Mouse (Mus musculus): ENCODE data around the gene Cd274. TPM values are rescaled to one million over a fixed set of nuclear protein-coding genes. Genes with fewer than 3 reads are reported as not detected.

Gene Cd274
- polyA plus RNA-seq, 1 experiment from 2014 or later, result 0.46 TPM

DNA sequence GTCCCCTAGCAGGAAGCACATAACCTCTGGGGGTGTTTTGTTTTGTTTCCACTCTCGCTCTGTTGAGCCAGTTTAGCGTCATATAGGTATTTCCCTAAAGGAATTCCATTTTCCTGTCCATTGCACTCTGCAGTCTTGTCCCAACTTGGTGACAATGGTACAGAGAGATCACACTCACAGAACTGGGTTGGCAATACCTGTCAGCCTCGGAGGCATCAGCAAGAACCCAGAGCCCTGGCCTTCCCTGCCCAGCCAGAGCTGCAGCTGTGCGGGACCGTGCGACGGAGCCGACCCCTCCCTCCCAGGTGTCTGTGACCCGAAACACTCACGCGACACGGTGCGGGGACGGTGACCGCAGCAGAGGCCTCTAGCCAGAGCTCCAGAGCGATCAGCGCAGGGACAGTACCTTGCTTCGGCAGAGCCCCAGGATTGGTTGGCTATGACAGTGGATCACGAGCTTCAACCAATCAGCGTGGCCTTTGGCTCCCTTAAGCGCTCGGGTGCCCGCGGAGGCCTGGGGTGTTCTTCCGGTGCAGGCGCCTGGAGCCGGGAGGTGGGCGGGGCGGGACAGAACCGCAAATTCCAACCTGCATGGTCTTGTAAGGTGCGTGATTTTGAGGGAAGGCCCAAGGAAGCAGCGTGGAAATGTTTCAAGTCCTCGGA, 5.7 kb upstream of the Cd274 start:
- Histone ChIP-seq H3K4me2 (ENCODE audit: low read length) (peak overlapping the region; percentile 62), H3K36me3 (ENCODE audit: control insufficient read depth, insufficient read depth, low read length) (peaks cover 23% of the 10 kb centered on the region; the same call in 1 of the 2 replicates), H3K27me3 (replicated peaks; ENCODE audit: control insufficient read depth, insufficient read depth, low read length) (no peaks in the 10 kb centered on the region), H3K4me1 (ENCODE audit: control insufficient read depth, insufficient read depth, low read length) (peaks cover 15% of the 10 kb centered on the region), H3K27ac (ENCODE audit: low read depth, low read length) (no peak overlapping the region; the same call in 1 of the 2 replicates), H3K9me3 (replicated peaks; ENCODE audit: control insufficient read depth, low read length) (no peaks in the 10 kb centered on the region), H3K4me3 (ENCODE audit: low read depth, low read length) (peak overlapping the region; percentile 47), H3K9ac (ENCODE audit: low read length) (peak overlapping the region; percentile 71)
- ATAC-seq (peak; percentile 100), DNase-seq (ENCODE audit: low spot score) (peak; percentile 97)
- WGBS, result 2% methylated on average over 33 of the region's 33 CpGs

DNA sequence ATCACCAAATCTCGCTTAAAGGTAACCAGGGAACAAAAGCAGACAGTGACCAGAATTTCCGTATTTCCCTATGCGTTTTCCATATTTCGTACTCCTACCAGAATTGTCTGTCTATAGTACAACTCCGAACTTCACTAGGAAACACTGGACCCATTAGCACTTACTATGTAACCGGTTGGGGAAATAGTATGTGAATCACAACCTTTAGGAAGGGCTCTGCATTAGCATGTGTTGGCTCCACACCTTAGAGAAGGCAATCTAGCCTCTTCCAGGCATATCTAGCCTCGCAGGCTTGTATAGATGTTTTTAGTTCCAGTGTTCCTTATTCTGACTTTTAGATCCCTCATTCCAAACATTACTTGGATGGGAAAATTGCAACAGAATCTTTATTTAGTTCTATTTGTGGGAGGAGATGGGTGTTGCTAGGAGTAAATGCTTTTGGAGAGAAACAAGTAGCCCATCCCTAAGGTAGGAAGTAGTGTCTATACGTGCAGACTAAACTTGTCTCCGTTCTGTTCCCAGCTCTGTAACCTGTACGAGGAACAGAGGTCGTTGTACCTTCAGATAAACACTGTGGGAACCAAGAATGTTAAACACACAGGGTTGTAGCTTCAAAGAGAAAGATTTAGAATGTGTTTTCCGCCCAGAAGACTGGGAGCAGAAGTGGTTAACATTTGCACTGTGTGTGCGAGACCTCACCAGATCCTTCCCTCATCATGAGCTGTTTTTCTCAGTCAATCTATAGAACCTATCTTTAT, 4.9 kb upstream of the Cd274 start:
- Histone ChIP-seq H3K4me3 (ENCODE audit: low read depth, low read length) (peak overlapping the region; percentile 47), H3K9ac (ENCODE audit: low read length) (peak overlapping the region; percentile 71), H3K36me3 (ENCODE audit: control insufficient read depth, insufficient read depth, low read length) (peaks cover 16% of the 10 kb centered on the region; the same call in 1 of the 2 replicates), H3K27me3 (replicated peaks; ENCODE audit: control insufficient read depth, insufficient read depth, low read length) (no peaks in the 10 kb centered on the region), H3K4me1 (ENCODE audit: control insufficient read depth, insufficient read depth, low read length) (peaks cover 15% of the 10 kb centered on the region), H3K9me3 (replicated peaks; ENCODE audit: control insufficient read depth, low read length) (no peaks in the 10 kb centered on the region), H3K27ac (ENCODE audit: low read depth, low read length) (no peak overlapping the region), H3K4me2 (ENCODE audit: low read length) (peak overlapping the region; percentile 62)
- ATAC-seq (peak; percentile 21; the same call in 1 of the 2 replicates), DNase-seq (ENCODE audit: low spot score) (no peak)
- 48% methylated on average over 13 of the region's 13 CpGs for WGBS

DNA sequence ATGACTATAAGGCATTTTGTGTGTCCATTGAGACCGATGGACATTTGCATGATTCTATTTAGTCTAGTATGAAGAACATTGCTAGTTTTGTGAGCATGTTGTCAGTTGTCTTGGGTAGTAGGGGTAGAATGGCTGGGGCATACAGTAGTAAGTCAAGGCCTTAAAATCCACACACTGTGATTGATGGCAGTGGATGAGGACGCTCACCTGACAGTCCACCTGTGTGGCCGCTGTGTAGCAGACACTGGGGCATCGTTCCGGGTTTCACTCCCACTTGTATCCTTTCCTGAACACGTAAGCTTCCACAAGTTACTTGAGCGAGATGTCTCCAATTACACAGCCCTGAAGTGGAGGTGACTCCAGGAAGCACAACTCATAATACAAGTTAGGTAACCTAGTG, 3.7 kb upstream of the Cd274 start:
- Histone ChIP-seq H3K9me3 (replicated peaks; ENCODE audit: control insufficient read depth, low read length) (no peaks in the 10 kb centered on the region), H3K27ac (ENCODE audit: low read depth, low read length) (no peak overlapping the region), H3K27me3 (replicated peaks; ENCODE audit: control insufficient read depth, insufficient read depth, low read length) (no peaks in the 10 kb centered on the region), H3K4me1 (ENCODE audit: control insufficient read depth, insufficient read depth, low read length) (peaks cover 15% of the 10 kb centered on the region), H3K4me3 (ENCODE audit: low read depth, low read length) (no peak overlapping the region), H3K9ac (ENCODE audit: low read length) (no peak overlapping the region), H3K36me3 (ENCODE audit: control insufficient read depth, insufficient read depth, low read length) (peaks cover 7% of the 10 kb centered on the region; the same call in 1 of the 2 replicates), H3K4me2 (ENCODE audit: low read length) (no peak overlapping the region)
- no peak for DNase-seq (ENCODE audit: low spot score)
- 95% methylated on average over 7 of the region's 7 CpGs for WGBS
- ATAC-seq, result no peak

DNA sequence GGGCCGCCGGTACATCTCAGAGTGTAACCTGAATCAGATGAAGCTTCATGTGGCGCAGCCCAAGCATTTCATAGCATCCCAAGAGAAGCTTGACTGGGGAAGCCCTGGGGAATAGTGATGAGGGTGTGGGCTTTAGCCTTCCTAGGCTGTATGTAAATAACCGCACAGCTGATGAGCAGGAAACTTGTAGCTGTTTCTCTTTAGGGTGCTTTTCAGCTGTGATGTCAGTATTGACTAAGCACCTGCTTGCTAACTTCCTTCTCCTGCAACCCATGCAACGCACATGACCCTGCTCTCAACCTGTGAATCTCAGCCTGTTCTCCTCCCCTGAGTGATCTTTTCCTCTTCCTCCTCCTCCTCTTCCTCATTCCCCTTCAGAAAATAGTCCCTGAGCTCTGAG, 3.2 kb upstream of the Cd274 start:
- ATAC-seq, result no peak
- peaks cover 15% of the 10 kb centered on the region for H3K4me1 ChIP-seq (ENCODE audit: control insufficient read depth, insufficient read depth, low read length)
- H3K9me3 ChIP-seq (replicated peaks; ENCODE audit: control insufficient read depth, low read length), result no peaks in the 10 kb centered on the region
- no peak overlapping the region for H3K27ac ChIP-seq (ENCODE audit: low read depth, low read length)
- DNase-seq (ENCODE audit: low spot score), result no peak
- no peaks in the 10 kb centered on the region for H3K27me3 ChIP-seq (replicated peaks; ENCODE audit: control insufficient read depth, insufficient read depth, low read length)
- H3K4me2 ChIP-seq (ENCODE audit: low read length), result no peak overlapping the region
- 82% methylated on average over 5 of the region's 5 CpGs for WGBS
- peaks cover 2% of the 10 kb centered on the region; the same call in 1 of the 2 replicates for H3K36me3 ChIP-seq (ENCODE audit: control insufficient read depth, insufficient read depth, low read length)
- H3K4me3 ChIP-seq (ENCODE audit: low read depth, low read length), result no peak overlapping the region
- no peak overlapping the region for H3K9ac ChIP-seq (ENCODE audit: low read length)

DNA sequence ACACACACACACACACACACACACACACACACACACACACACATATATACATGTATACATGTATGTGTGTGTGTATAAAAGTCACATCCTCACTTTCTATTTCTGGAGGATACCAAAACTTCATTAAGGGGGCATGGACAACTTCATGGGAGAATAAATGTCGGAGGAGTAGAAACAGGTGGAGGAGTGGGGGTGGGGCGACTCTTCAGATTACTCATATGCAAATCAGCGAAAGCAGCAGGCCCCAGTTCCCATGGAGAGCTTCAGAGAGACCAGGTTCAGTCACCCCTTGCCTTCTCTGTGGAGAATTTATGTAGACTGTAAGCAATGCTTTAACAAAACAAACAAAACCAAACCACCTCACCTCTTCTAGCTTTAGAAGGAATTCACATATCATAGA, 2.1 kb upstream of the Cd274 start:
- Histone ChIP-seq H3K4me3 (ENCODE audit: low read depth, low read length) (no peak overlapping the region), H3K9me3 (replicated peaks; ENCODE audit: control insufficient read depth, low read length) (no peaks in the 10 kb centered on the region)
- WGBS, result 24% methylated on average over 3 of the region's 3 CpGs

DNA sequence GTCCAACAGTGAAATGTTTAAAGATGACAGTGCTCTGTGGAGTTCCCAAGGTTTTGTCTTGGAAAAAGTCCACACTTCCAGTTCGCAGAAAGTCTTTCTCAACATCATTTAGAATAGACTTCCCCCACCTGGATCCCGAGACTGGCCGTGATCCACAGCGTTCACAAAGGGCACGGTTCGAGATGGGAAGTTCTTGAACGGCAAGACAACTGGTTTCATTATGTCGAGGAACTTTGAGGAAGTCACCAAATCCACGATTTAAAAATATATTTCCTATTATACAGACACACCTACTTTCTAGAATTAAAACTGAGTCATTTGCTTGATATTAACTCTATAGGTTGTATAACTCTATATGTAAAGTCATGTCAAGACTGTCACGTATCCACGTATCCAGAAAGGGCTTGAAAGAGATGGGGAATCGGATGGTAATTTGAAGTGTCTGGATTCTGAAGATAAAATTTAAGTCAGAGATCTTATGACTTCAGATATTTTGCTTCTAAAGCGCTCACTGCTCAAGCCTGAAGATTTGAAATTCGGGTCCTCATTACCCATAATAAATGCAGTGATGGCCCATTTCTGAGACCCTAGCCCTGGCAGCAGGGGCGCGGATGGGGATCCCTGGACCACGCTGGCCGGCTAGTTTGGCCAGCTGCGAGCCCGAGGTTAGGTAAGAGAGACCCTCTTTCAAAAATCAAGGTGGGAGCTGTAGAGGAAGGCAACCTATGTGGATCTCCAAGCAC, 858 bp upstream of the Cd274 start:
- H3K9ac ChIP-seq (ENCODE audit: low read length), result peak overlapping the region; percentile 52
- no peaks in the 10 kb centered on the region for H3K9me3 ChIP-seq (replicated peaks; ENCODE audit: control insufficient read depth, low read length)
- 59% methylated on average over 20 of the region's 20 CpGs for WGBS
- H3K4me2 ChIP-seq (ENCODE audit: low read length), result peak overlapping the region; percentile 65
- peak overlapping the region; percentile 34 for H3K4me3 ChIP-seq (ENCODE audit: low read depth, low read length)
- H3K27ac ChIP-seq (ENCODE audit: low read depth, low read length), result no peak overlapping the region
- ATAC-seq (no peak), DNase-seq (ENCODE audit: low spot score) (no peak)
- H3K27me3 ChIP-seq (replicated peaks; ENCODE audit: control insufficient read depth, insufficient read depth, low read length), result no peaks in the 10 kb centered on the region
- H3K4me1 ChIP-seq (ENCODE audit: control insufficient read depth, insufficient read depth, low read length), result peaks cover 6% of the 10 kb centered on the region
- H3K36me3 ChIP-seq (ENCODE audit: control insufficient read depth, insufficient read depth, low read length), result no peaks in the 10 kb centered on the region

More for the DNA sequence above, 2.1 kb upstream of the Cd274 start:
- H3K4me1 ChIP-seq (ENCODE audit: control insufficient read depth, insufficient read depth, low read length), result peaks cover 15% of the 10 kb centered on the region
- H3K4me2 ChIP-seq (ENCODE audit: low read length), result no peak overlapping the region
- DNase-seq (ENCODE audit: low spot score) (no peak), ATAC-seq (no peak)
- H3K27me3 ChIP-seq (replicated peaks; ENCODE audit: control insufficient read depth, insufficient read depth, low read length), result no peaks in the 10 kb centered on the region
- H3K36me3 ChIP-seq (ENCODE audit: control insufficient read depth, insufficient read depth, low read length), result no peaks in the 10 kb centered on the region
- H3K9ac ChIP-seq (ENCODE audit: low read length), result no peak overlapping the region
- no peak overlapping the region for H3K27ac ChIP-seq (ENCODE audit: low read depth, low read length)

DNA sequence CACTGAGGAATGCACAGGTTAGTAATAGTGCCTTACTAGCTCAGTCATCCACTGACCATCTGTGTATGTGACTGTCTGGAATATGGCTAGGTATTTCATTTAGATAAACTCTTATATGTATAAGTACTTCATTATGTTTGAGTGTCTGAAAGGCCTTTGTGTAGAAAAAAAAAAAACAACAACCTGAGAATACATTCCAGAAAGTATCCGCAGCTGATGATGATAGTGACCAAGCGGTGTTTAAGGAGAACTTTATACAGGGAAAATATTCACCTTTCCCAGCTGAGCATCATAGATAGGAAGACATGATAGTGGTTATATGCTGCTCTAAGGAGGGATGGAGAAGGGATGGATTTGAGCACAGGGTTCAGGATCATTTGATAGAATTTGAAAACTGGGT, 786 bp downstream of the Cd274 start:
- H3K4me1 ChIP-seq (ENCODE audit: control insufficient read depth, insufficient read depth, low read length), result no peaks in the 10 kb centered on the region; the same call in 1 of the 2 replicates
- no peaks in the 10 kb centered on the region for H3K27me3 ChIP-seq (replicated peaks; ENCODE audit: control insufficient read depth, insufficient read depth, low read length)
- 80% methylated on average over 2 of the region's 2 CpGs for WGBS
- H3K36me3 ChIP-seq (ENCODE audit: control insufficient read depth, insufficient read depth, low read length), result no peaks in the 10 kb centered on the region
- no peak overlapping the region for H3K9ac ChIP-seq (ENCODE audit: low read length)
- no peaks in the 10 kb centered on the region for H3K9me3 ChIP-seq (replicated peaks; ENCODE audit: control insufficient read depth, low read length)
- no peak overlapping the region for H3K4me2 ChIP-seq (ENCODE audit: low read length)
- H3K27ac ChIP-seq (ENCODE audit: low read depth, low read length), result no peak overlapping the region
- ATAC-seq (no peak), DNase-seq (ENCODE audit: low spot score) (no peak)
- no peak overlapping the region for H3K4me3 ChIP-seq (ENCODE audit: low read depth, low read length)

DNA sequence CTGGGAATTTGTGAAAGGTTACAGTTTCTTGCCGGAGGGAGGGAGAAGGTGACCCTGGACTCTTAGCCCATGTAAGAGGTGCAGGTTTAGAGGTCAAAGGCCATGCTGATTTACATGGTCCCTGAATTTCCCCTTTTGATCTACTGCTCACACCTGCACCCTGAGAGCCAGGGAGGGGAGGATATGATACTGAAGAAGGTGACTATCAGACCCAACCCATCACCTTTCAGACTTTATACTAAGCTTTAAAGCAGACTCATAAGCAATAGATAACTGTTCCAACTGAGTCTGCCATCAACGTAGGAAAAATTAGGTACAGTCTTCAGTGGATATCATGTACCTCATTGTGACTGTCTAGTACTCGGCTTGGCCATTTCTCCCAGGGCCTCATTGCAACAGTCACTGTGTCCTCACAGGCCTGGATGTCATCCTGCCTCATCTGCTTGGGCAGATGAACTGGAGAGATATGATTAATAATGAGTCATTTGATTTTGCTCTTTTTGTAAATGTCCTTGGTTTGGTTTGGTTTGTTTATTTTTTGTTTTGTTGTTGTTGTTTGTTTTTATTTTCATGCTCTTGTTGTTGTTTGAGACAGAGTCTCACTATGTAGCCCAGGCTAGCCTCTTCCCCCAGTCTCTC, 1.5 kb downstream of the Cd274 start:
- Histone ChIP-seq H3K4me3 (ENCODE audit: low read depth, low read length) (no peak overlapping the region), H3K9ac (ENCODE audit: low read length) (no peak overlapping the region), H3K4me2 (ENCODE audit: low read length) (no peak overlapping the region), H3K27ac (ENCODE audit: low read depth, low read length) (no peak overlapping the region), H3K27me3 (replicated peaks; ENCODE audit: control insufficient read depth, insufficient read depth, low read length) (no peaks in the 10 kb centered on the region), H3K36me3 (ENCODE audit: control insufficient read depth, insufficient read depth, low read length) (no peaks in the 10 kb centered on the region), H3K4me1 (ENCODE audit: control insufficient read depth, insufficient read depth, low read length) (no peaks in the 10 kb centered on the region; the same call in 1 of the 2 replicates), H3K9me3 (replicated peaks; ENCODE audit: control insufficient read depth, low read length) (no peaks in the 10 kb centered on the region)
- no peak for DNase-seq (ENCODE audit: low spot score)
- ATAC-seq, result no peak
- 86% methylated on average over 3 of the region's 3 CpGs for WGBS

All from forebrain, embryonic 14.5 days (tissue).